Mouse (Mus musculus): Measurements from ENCODE around the gene Gm10024.
"Not testable (repeated sequence)": the region's sequence is repeated elsewhere in the genome, so short reads cannot be mapped to it uniquely, and the experiment has no call there.

Gm10024 gene

GRCm38 (mm10) chr10:77729241-77729640 lies 18.0 kb downstream of the Gm10024 start:
- DNase-seq (ENCODE audit: low spot score in 2 of 2) = no peak

- DNase-seq (ENCODE audit: low spot score in 2 of 2) = no peak
These were observed 24.7 kb downstream of the Gm10024 start for GRCm38 (mm10) chr10:77735928-77736327.

- no peak for DNase-seq (ENCODE audit: low spot score in 2 of 2)
These were observed 27.7 kb downstream of the Gm10024 start for GRCm38 (mm10) chr10:77738929-77739328.

GRCm38 (mm10) chr10:77741924-77742688 lies 30.8 kb downstream of the Gm10024 start, which contains the start of gene Gm18596:
Gene Gm18596 (minus strand): TSS chr10:77742638.
- not testable (repeated sequence) for DNase-seq (ENCODE audit: low spot score in 2 of 2)

GRCm38 (mm10) chr10:77750686-77751085 lies 39.4 kb downstream of the Gm10024 start:
- DNase-seq (ENCODE audit: low spot score in 2 of 2) = not testable (repeated sequence)

GRCm38 (mm10) chr10:77751254-77751653 lies 40.0 kb downstream of the Gm10024 start, which contains the start of gene Gm9736:
Gene Gm9736 (minus strand): TSS chr10:77751354.
- not testable (repeated sequence) for DNase-seq (ENCODE audit: low spot score in 2 of 2)

- not testable (repeated sequence) for DNase-seq (ENCODE audit: low spot score in 2 of 2)
These were observed 41.1 kb downstream of the Gm10024 start for GRCm38 (mm10) chr10:77752312-77752711.

- no peak for DNase-seq (ENCODE audit: low spot score in 2 of 2)
These were observed 42.2 kb downstream of the Gm10024 start for GRCm38 (mm10) chr10:77753448-77753847.

DNA sequence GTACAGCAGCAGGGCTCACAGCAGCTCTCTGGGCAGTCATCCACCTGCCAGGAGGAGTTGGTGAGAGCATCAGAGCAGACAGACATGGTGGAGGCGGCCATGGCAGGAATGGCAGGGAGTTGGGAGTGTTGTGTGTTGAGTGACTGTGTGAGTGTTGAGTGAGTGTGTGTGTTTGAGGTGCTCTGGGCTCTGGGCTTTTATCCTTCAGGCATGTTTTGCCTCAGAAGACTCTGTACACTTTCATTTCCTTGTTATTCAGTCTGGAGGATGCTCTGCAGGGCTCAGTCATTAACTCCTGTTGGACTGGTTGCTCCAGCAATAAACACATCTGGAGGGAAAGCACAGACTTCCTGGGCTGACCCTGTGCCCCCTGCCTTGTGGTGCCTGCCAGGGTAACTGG lies 48.3 kb downstream of the Gm10024 start, which contains the start of gene Gm3233:
Gene Gm3233 (minus strand): TSS at position 101 of the 400 bp plus-strand sequence.
- DNase-seq (ENCODE audit: low spot score in 2 of 2) = not testable (repeated sequence)

Measured in spleen, postnatal 14 days (tissue).